ENCODE assay signal across 27 mouse cellular contexts in genomic region chr3:157303430-157304116, GRCm38 (mm10).
DNase-seq lines count a peak whose midpoint lies in the region; ATAC-seq lines count a peak whose summit lies in the region.
"Had no signal": no experiment of that assay in that cellular context is flagged by ENCODE, and none has a peak within 500 bp of the region (broad histone marks: within the 10 kb centered on the region; RNA-seq: fewer than 3 reads in every experiment).

No protein-coding gene starts in this region.

- H3K36me3 ChIP-seq in forebrain, embryonic 15.5 days, result no peaks in the 10 kb centered on the region
- H3K36me3 ChIP-seq in forebrain, embryonic 12.5 days (replicated peaks), result no peaks in the 10 kb centered on the region
- H3K36me3 ChIP-seq in midbrain, embryonic 13.5 days, result no peaks in the 10 kb centered on the region
- H3K36me3 ChIP-seq in midbrain, embryonic 10.5 days, result no peaks in the 10 kb centered on the region
- no peaks in the 10 kb centered on the region for H3K36me3 ChIP-seq in midbrain, embryonic 14.5 days (ENCODE audit: control insufficient read depth, insufficient read depth, low read length)
- H3K36me3 ChIP-seq in neural tube, embryonic 15.5 days, result no peaks in the 10 kb centered on the region
- no peaks in the 10 kb centered on the region for H3K36me3 ChIP-seq in embryonic facial prominence, embryonic 10.5 days (replicated peaks)
- H3K36me3 ChIP-seq: heart, embryonic 13.5 days; limb, embryonic 15.5 days; liver, embryonic 15.5 days; lung, embryonic 15.5 days had no signal

- no peak overlapping the region for H3K9ac ChIP-seq in forebrain, embryonic 15.5 days (replicated peaks)
- H3K9ac ChIP-seq in forebrain, embryonic 12.5 days, result no peak overlapping the region
- H3K9ac ChIP-seq in midbrain, embryonic 13.5 days (replicated peaks), result no peak overlapping the region
- no peak overlapping the region for H3K9ac ChIP-seq in midbrain, embryonic 14.5 days (replicated peaks; ENCODE audit: low read length)
- H3K9ac ChIP-seq in neural tube, embryonic 15.5 days (replicated peaks), result no peak overlapping the region
- H3K9ac ChIP-seq: forebrain, embryonic 13.5 days; heart, embryonic 13.5 days; limb, embryonic 15.5 days; liver, embryonic 15.5 days; lung, embryonic 15.5 days had no signal

- ATAC-seq in forebrain, embryonic 15.5 days (replicated peaks), result 0 out of 2 replicates have a peak, but pooled peaks have one; percentile 51
- ATAC-seq in forebrain, embryonic 12.5 days (ENCODE audit: low FRiP score), result no peak
- ATAC-seq in midbrain, embryonic 13.5 days, result peak; percentile 60; the same call in 1 of the 2 replicates
- no peak for ATAC-seq in midbrain, embryonic 14.5 days (ENCODE audit: low FRiP score, low TSS enrichment)
- ATAC-seq in neural tube, embryonic 15.5 days (ENCODE audit: low FRiP score), result peak; percentile 84
- ATAC-seq: CD4-positive, CD25-positive, alpha-beta regulatory T cell, adult 4 months; forebrain, embryonic 13.5 days had no signal

- H3K4me3 ChIP-seq in forebrain, embryonic 15.5 days, result no peak overlapping the region
- no peak overlapping the region for H3K4me3 ChIP-seq in forebrain, embryonic 12.5 days (replicated peaks)
- no peak overlapping the region for H3K4me3 ChIP-seq in midbrain, embryonic 13.5 days (replicated peaks)
- no peak overlapping the region for H3K4me3 ChIP-seq in midbrain, embryonic 10.5 days
- no peak overlapping the region for H3K4me3 ChIP-seq in midbrain, embryonic 14.5 days (replicated peaks; ENCODE audit: low read depth, low read length)
- no peak overlapping the region for H3K4me3 ChIP-seq in neural tube, embryonic 15.5 days (replicated peaks)
- H3K4me3 ChIP-seq in embryonic facial prominence, embryonic 10.5 days, result no peak overlapping the region
- H3K4me3 ChIP-seq: forebrain, embryonic 13.5 days; heart, adult 2 months; heart, embryonic 13.5 days; limb, embryonic 15.5 days; liver, embryonic 15.5 days; lung, embryonic 15.5 days had no signal

- H3K27ac ChIP-seq in forebrain, embryonic 15.5 days (replicated peaks), result no peak overlapping the region
- no peak overlapping the region for H3K27ac ChIP-seq in forebrain, embryonic 12.5 days
- H3K27ac ChIP-seq in midbrain, embryonic 13.5 days, result no peak overlapping the region
- no peak overlapping the region for H3K27ac ChIP-seq in midbrain, embryonic 10.5 days (replicated peaks)
- no peak overlapping the region for H3K27ac ChIP-seq in midbrain, embryonic 14.5 days (replicated peaks; ENCODE audit: low read depth, low read length)
- no peak overlapping the region for H3K27ac ChIP-seq in neural tube, embryonic 15.5 days (replicated peaks)
- no peak overlapping the region for H3K27ac ChIP-seq in embryonic facial prominence, embryonic 10.5 days (replicated peaks)
- H3K27ac ChIP-seq: forebrain, embryonic 13.5 days; heart, adult 2 months; heart, embryonic 13.5 days; limb, embryonic 15.5 days; liver, embryonic 15.5 days; lung, embryonic 15.5 days; macrophage had no signal

- H3K4me1 ChIP-seq in forebrain, embryonic 15.5 days, result no peaks in the 10 kb centered on the region
- H3K4me1 ChIP-seq in forebrain, embryonic 12.5 days, result no peaks in the 10 kb centered on the region
- H3K4me1 ChIP-seq in midbrain, embryonic 13.5 days (replicated peaks), result no peaks in the 10 kb centered on the region
- no peaks in the 10 kb centered on the region for H3K4me1 ChIP-seq in midbrain, embryonic 10.5 days
- H3K4me1 ChIP-seq in midbrain, embryonic 14.5 days (ENCODE audit: control insufficient read depth, insufficient read depth, low read length), result 0 out of 2 replicates have a peak, but pooled peaks cover 3% of the 10 kb centered on the region
- peaks cover 5% of the 10 kb centered on the region; the same call in 1 of the 2 replicates for H3K4me1 ChIP-seq in neural tube, embryonic 15.5 days
- no peaks in the 10 kb centered on the region for H3K4me1 ChIP-seq in embryonic facial prominence, embryonic 10.5 days
- H3K4me1 ChIP-seq: forebrain, embryonic 13.5 days; heart, embryonic 13.5 days; limb, embryonic 15.5 days; liver, embryonic 15.5 days; lung, embryonic 15.5 days had no signal

- no peak for DNase-seq in midbrain, embryonic 10.5 days (ENCODE audit: low spot score)
- peak; percentile 12 for DNase-seq in midbrain, embryonic 14.5 days
- DNase-seq in embryonic facial prominence, embryonic 10.5 days (ENCODE audit: low spot score), result no peak
- DNase-seq in spleen, postnatal 10 days (ENCODE audit: low spot score in 2 of 2), result no peak
- DNase-seq: adrenal gland, postnatal 25 days; cerebellum, adult 9-10 months; gastrocnemius, postnatal 25 days; heart, adult 2 months; heart, postnatal 14 days; kidney, adult 18-20 months; kidney, postnatal 14 days; left cerebral cortex, postnatal 4 days; retina, postnatal 1 day; right cerebral cortex, postnatal 25 days; spleen, adult 18-20 months; thymus, postnatal 36 days had no signal

- WGBS in forebrain, embryonic 15.5 days, result 79% methylated on average over 4 of the region's 4 CpGs
- WGBS in forebrain, embryonic 12.5 days, result 83% methylated on average over 4 of the region's 4 CpGs
- 79% methylated on average over 4 of the region's 4 CpGs for WGBS in midbrain, embryonic 13.5 days
- WGBS in midbrain, embryonic 10.5 days, result 84% methylated on average over 4 of the region's 4 CpGs
- WGBS in midbrain, embryonic 14.5 days, result 65% methylated on average over 4 of the region's 4 CpGs
- whole genome bisulfite sequencing in neural tube, embryonic 15.5 days, result 58% methylated on average over 4 of the region's 4 CpGs
- WGBS in embryonic facial prominence, embryonic 10.5 days, result 82% methylated on average over 4 of the region's 4 CpGs

- H3K4me2 ChIP-seq in forebrain, embryonic 15.5 days (replicated peaks), result no peak overlapping the region
- H3K4me2 ChIP-seq in forebrain, embryonic 12.5 days, result no peak overlapping the region
- H3K4me2 ChIP-seq in midbrain, embryonic 13.5 days (replicated peaks), result no peak overlapping the region
- no peak overlapping the region for H3K4me2 ChIP-seq in midbrain, embryonic 14.5 days (ENCODE audit: low read length)
- no peak overlapping the region for H3K4me2 ChIP-seq in neural tube, embryonic 15.5 days
- H3K4me2 ChIP-seq: forebrain, embryonic 13.5 days; heart, embryonic 13.5 days; limb, embryonic 15.5 days; liver, embryonic 15.5 days; lung, embryonic 15.5 days had no signal

- no peaks in the 10 kb centered on the region for H3K27me3 ChIP-seq in forebrain, embryonic 15.5 days
- no peaks in the 10 kb centered on the region for H3K27me3 ChIP-seq in forebrain, embryonic 12.5 days
- H3K27me3 ChIP-seq in midbrain, embryonic 13.5 days, result 0 out of 2 replicates have a peak, but pooled peaks cover 3% of the 10 kb centered on the region
- H3K27me3 ChIP-seq in midbrain, embryonic 10.5 days (ENCODE audit: low read depth, poor library complexity, severe bottlenecking), result peaks cover 36% of the 10 kb centered on the region
- H3K27me3 ChIP-seq in midbrain, embryonic 14.5 days (ENCODE audit: control insufficient read depth, insufficient read depth, low read length), result no peaks in the 10 kb centered on the region
- H3K27me3 ChIP-seq in neural tube, embryonic 15.5 days (replicated peaks), result no peaks in the 10 kb centered on the region
- H3K27me3 ChIP-seq in embryonic facial prominence, embryonic 10.5 days (replicated peaks; ENCODE audit: low read depth, poor library complexity, severe bottlenecking), result no peaks in the 10 kb centered on the region
- H3K27me3 ChIP-seq: forebrain, embryonic 13.5 days; heart, embryonic 13.5 days; limb, embryonic 15.5 days; liver, embryonic 15.5 days; lung, embryonic 15.5 days had no signal

- H3K9me3 ChIP-seq in forebrain, embryonic 15.5 days, result no peaks in the 10 kb centered on the region
- no peaks in the 10 kb centered on the region for H3K9me3 ChIP-seq in forebrain, embryonic 12.5 days
- H3K9me3 ChIP-seq in midbrain, embryonic 13.5 days, result no peaks in the 10 kb centered on the region
- no peaks in the 10 kb centered on the region; the same call in 1 of the 2 replicates for H3K9me3 ChIP-seq in midbrain, embryonic 10.5 days (replicated peaks)
- H3K9me3 ChIP-seq in midbrain, embryonic 14.5 days (ENCODE audit: control insufficient read depth, low read length), result no peaks in the 10 kb centered on the region
- no peaks in the 10 kb centered on the region for H3K9me3 ChIP-seq in neural tube, embryonic 15.5 days (replicated peaks)
- no peaks in the 10 kb centered on the region for H3K9me3 ChIP-seq in embryonic facial prominence, embryonic 10.5 days
- H3K9me3 ChIP-seq: forebrain, embryonic 13.5 days; limb, embryonic 15.5 days; liver, embryonic 15.5 days; lung, embryonic 15.5 days had no signal

Comparison
In these comparisons a context has a peak if more than half of its experiments do, and no peak if none do; other contexts are left out.
1. ATAC-seq: peak in forebrain, embryonic 15.5 days (single experiment), midbrain, embryonic 13.5 days (single experiment) and neural tube, embryonic 15.5 days (single experiment); none in forebrain, embryonic 12.5 days (single experiment) and midbrain, embryonic 14.5 days (single experiment).